Mouse (Mus musculus) large intestine, adult 2 months (tissue): ENCODE results near the gene Git2. TPM values are rescaled to one million over a fixed set of nuclear protein-coding genes. Genes with fewer than 3 reads are reported as not detected.
A peak's percentile ranks its signal among the peaks of the same experiment; 100 is the strongest.

Experiments used
- DNase-seq: peaks from one replicate; pipeline ENCODE4 v3.0.0-alpha.2; 2012; ENCODE audit warnings: low read depth, low spot score
- WGBS: fragments of 180-500 bp; shearing (Covaris S2); methylation state at CpG from one replicate; pipeline ENCODE4 v1.1.7; 2018; 5-methylcytosine and 5-hydroxymethylcytosine counted together
- polyA plus RNA-seq: library from polyadenylated mRNA; depleted of rRNA; stranded (reverse); fragments of >200 nt; gene quantifications from 2 replicates; pipeline ENCODE4 v1.2.3, GENCODE M21; 2012; rRNA removed

The Git2 gene
- polyA plus RNA-seq: 23.1 and 29.7 TPM in 2 replicates

DNA sequence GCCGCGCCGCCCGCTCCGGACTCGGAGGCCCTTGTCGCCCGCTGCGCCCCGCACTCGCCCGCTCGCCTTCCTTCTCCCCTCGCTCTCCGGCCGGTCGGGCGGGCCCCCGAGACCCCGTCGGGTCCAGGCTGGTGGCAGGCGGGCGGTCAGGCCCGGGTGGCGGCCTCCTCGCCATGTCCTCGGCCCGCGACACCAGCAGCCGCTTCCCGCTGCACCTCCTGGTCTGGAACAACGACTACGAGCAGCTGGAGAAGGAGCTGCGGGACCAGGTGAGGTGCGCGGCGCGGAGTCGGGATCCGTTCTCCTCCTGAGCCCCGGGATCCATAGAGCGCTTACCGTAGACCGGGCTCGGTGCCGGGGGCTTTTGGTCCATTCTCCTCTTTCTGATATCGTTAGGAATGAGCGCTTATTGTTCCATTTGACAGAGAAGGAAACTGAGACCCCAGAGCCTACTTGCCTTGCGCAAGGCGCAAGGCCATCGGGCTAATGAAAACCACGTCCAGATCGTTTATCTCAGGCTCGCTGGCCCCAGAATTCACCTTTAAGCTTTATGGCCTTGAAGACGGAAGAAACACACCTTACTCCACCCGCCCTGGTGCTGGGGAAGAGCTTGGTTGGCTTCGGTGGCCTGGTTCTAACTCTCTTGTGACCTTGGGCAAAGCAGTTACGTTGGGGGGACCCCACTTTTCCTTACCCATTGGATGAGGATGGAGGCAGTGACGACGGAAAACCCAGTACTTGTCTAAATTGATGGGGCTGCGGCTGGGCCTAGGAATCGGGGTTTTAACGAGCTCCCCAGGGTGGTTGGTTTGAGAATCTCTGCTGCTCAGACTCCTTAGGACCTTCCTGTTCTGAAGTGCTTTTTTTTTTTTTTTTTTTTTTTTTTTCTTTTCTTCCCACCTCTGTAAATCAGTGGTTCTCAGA lies at the start of gene Git2:
Git2 (minus strand) TSS at position 462 of the 924 bp plus-strand sequence.
- WGBS: under 1% methylated on average over 63 of the region's 63 CpGs
- peak; percentile 39 for DNase-seq

DNA sequence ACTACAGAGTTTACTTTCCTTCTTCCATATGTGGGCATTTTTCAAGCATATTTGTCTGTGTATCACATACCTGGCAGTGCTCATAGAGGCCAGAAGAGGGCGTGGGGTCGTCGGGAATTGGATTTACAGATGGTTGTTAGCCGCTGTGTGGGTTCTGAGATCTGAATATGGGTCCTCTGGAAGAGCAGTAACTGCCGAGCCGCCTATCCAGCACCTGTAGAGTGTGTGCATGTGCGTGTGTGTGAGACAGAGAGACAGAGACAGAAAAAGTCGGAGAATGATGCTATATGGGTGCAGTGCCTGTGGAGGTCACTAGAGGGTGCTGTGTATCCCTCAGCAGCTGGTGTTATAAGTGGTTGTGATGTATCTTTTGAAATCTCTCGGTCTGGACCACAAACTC lies 48.9 kb upstream of the Git2 start:
- WGBS: 14% methylated on average over 9 of the region's 9 CpGs
- peak; percentile 33 for DNase-seq

DNA sequence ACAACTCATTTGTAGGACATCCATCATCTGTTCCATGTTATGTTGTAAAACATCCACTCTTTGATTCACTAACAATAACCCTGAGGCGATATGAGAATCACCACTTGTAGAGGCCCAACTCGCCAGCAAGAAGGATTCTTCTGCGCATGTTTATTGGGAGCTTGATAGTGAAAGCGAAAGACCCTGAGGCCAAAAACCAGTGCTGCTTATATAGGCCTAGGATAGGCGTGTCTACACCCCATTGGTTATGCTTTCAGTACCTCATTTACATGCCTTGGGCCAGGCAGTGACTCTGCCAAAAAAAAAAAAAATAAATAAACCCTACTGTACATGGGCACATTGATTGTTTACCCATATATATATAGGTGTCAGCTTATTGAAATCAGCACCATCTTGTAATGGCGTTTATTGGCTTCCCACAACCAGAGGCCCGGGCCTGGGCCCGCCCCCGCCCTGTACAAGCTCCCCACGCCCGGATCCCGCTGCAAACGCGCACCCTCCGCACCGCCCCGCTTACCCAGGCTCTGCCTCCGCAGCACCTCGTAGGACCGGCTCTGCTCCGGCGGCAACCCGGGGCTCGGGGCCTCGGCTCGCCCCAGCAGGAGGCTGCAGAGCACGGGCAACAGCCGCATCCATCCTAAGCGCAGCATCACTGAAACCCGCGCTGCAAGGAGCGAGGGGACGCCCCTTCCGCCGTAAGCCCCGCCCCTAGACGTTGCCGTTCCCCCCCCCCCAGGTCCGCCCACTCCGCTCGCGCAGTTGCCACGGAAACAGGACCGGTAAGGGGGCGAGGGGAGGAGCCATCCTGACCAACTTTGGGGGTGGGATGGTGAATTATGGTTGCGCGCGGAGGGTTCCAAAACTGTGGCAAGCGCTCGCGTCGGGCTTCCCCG lies 47.7 kb upstream of the Git2 start, which contains the start of gene 1500011B03Rik:
1500011B03Rik (minus strand) TSS at position 673 of the 893 bp plus-strand sequence.
- DNase-seq: no peak
- 13% methylated on average over 53 of the region's 53 CpGs for WGBS

DNA sequence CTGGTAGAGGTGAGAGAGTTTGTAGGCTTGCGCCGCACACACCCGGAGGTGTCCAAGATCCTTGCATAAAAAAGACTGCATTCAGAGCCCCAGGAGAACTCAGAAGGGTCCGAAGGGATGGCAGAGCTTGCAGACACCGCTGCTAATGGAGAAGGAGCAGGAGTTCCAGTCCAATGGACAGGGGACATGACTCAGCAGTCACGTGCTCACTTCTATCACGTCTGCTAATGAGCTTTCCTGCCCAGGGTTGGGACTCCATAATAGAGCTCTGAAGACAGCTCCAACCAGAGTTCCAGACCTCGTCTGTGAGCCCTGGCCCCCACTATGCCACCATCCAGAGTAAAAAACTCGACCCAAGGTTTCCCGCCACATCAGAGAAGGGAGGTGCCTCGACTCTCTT lies 42.8 kb upstream of the Git2 start:
- no peak for DNase-seq
- 80% methylated on average over 11 of the region's 11 CpGs for WGBS

DNA sequence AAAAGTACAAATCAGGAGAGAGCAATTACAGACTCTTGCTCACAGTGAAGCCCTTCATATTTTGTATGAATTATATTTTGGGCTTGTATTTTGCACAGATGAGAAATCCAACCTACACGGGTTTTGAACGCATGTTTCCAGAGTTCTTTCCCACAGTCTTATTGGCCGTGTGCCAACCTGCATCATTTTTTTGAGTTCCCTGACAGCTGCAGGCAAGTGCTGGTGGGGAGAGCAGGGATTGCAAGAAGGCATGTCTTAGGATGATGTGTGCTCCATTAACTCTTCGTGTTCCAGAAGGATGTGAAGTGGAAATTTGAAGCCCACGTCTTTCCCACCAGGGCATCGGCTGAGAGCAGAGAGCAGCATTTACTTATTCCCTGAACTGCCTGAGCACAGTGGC lies 41.3 kb upstream of the Git2 start:
- 78% methylated on average over 6 of the region's 6 CpGs for WGBS
- no peak for DNase-seq

DNA sequence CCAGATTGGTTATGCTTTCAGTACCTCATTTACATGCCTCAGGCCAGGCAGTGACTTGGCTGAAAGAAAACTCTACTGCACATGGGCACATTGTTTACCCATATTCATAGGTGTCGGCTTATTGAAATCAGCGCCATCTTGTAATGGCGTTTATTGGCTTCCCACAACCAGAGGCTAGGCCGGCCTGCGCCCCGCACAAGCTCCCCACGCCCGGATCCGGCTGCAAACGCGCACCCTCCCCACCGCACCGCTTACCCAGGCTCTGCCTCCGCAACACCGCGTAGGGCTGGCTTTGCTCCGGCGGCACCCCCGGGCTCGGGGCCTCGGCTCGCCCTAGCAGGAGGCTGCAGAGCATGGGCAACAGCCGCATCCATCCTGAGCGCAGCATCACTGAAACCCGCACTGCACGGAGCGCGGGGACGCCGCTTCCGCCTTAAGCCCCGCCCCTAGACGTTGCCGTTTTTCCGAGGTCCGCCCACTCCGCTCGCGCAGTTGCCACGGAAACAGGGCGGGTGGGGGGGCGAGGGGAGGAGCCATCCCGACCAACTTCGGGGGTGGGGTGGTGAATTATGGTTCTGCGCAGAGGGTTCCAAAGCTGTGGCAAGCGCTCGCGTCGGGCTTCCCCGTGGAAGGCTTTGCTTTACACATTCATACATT lies 38.3 kb upstream of the Git2 start:
- no peak for DNase-seq
- WGBS: under 1% methylated on average over 50 of the region's 50 CpGs

DNA sequence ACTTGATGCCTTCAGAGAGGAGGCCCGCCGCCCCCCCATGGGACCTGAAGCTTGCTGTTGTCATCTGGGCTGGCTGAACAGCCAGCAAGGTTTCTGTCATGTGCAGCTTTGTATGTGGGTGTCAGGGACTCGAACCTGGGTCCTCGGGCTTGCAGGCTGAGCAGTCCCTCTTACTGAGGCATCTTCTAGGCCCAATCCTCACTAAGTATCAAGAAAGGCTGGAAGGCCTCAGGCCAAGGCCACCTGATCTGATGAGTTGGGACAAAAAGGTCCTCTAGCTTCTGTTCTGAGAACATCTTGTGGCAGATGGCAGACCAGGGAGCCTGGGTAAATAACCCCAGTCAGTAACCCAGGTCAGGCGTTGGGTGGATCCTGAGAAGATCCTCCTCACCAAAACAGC lies 34.5 kb upstream of the Git2 start:
- DNase-seq: no peak
- WGBS: 93% methylated on average over 5 of the region's 5 CpGs

DNA sequence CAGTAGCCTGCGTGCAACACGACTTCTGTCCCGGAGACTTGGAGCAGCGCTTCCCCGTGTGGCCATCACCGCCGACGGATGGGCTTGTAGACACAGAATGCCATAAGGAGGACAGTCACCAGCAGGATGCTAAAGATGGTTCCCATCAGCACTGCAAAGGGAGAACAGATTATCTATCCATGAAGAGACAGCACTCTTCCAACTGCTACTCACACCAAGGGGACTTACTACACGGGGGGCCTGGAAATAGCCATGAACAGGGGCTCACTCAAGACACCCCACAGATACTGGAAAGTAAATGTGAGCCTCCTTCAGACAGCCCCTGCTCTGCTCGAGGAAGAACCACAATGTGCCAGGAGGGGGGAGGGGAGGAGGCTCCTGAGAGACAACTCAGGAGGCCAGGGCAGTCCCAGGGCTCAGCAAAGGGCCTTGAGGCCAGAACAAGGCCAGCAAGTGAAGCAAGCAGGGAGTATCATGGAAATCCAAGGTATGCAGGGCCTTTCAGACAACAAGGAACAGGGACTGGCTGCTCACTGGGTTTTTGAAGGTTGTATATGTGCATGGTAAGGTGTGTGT lies 34.0 kb upstream of the Git2 start:
- no peak for DNase-seq
- 81% methylated on average over 10 of the region's 10 CpGs for WGBS

DNA sequence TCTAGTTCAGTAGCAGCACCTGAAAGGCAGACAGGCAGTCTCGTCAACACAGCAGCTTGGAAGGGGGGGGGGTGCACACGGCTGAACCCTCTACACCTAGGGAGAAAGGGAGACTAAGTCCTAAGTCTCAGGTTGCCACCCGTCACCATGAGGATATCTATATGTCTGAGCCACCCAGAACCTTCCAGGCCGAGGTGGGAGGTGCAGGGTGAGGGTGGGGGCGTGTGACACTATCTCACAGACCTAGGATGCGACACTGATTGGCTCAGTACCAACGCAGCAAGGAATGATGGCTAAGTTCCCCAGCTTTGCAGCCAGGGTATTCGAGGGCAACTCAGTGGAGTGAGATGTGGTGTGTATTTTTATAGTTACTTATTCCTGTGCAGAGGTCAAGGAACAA lies 33.1 kb upstream of the Git2 start:
- WGBS: 78% methylated on average over 8 of the region's 8 CpGs
- DNase-seq: no peak

DNA sequence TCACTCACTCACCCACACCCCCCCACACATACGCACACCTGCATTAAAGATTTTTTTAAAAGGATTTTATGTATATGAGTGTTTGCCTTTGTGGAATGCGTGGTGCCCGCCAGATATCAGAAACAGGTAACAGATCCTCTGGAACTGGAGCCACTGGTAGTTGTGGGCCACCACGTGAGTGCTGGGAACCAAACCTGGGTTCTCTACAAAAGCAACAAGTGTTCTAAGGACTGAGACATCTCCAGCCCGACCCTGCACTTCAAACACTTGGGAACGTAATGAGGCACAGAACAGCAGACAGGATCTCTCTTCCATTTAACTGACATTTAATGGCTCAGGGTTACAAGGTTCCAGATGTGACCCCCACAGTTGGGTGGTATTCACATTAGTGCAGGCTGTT lies 32.6 kb upstream of the Git2 start:
- WGBS: 84% methylated on average over 6 of the region's 6 CpGs

DNA sequence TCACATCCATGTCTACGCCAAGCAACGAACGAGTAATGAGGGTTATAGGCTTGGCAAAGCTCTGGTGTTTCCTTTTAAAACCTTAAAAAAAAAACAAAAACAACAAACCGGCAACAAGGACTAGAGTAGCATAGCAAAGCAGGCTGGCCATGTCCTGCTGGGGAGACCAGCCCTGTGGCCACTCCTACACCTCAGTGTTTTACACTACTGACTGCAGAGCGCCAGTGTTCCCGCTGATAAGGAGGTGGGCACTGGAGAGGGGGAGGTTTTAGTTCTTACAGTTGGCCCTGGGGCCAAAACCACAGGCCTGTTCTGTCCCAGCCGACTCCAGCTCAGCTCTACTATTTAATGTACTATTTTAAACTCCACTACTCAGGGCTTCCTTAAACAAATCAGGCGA lies 32.2 kb upstream of the Git2 start:
- WGBS: 54% methylated on average over 8 of the region's 8 CpGs
- DNase-seq: no peak

More for the DNA sequence above, 32.6 kb upstream of the Git2 start:
- DNase-seq: no peak

DNA sequence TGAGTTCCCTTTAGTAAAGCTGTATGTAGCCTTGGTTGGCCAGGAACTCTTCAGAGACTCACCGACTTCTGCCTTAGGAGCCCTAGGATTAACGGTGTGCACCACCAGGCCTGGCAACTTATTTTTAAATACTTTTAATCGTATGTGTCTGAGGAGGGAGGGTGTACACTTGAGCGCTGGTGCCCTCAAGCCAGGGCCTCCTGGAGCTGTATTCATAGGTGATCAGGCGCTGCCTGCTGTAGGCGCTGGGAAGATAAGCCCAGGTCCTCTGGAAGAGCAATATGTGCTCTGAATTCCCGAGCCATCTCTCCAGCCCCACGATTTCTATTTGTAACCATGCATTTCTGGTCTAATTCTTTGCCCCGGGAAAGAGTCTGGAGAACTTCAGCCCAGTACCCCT lies 31.7 kb upstream of the Git2 start:
- 63% methylated on average over 9 of the region's 9 CpGs for WGBS
- no peak for DNase-seq

DNA sequence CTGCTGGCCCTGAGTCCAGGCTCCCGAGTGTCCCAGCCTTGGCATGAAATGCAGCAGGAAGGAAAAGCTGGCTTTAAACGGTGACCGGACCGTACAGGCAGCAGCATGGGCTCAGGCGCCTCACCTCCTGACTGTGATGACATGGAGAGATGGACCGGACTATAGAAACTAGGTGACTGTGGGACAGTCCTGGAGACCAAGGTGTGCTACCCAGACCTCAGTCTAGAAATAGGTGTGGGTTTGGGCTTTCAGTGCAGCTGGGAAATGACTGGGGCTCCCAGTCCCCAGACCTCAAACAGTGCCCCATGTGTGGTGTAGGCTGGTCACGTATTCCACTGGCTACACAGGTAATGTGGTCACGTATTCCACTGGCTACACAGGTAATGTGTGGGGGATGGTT lies 31.3 kb upstream of the Git2 start:
- 77% methylated on average over 8 of the region's 8 CpGs for WGBS
- DNase-seq: no peak

DNA sequence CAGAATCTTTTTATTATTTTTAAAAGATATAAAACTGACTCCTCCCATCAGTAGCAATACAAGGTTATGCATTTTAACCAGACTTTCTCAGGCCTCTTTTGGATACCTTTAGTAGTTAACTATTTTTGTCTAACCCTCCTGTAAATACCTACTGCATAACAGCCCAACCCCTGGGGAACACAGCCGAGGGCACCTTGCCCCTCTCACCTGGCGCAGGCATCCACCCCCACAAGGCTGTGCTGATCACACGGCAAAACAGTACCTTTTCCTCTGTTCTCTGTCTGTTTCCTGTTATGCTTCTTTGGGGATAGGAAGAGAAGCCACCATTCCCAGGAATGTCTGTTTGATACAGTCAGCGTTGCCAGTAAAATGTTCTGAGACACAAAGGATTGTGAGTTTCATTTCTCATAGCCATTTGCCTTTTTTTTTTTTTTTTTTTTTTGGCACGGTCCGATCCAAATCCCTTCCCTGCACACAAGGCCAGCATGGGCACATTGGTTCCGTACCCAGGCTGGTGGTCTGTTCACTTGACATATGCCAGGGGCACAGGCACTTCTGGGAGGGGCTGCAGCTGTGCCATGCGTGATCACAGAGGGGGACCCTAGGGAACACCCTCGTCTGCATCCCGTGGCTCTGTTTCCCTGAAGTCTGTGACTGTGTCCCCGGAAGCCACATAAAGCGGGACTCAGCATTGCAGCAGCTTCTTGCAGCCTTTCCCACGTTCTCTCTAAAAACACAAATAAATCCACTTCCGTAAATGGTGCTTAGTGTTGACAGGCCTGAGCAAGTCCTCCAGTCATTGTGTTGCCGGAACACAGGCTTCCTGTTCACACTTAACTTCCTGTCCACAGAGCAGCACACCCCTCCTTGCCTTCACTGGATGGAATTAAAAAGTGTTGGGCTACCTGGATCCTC lies 30.4 kb upstream of the Git2 start:
- DNase-seq: no peak
- WGBS: 67% methylated on average over 15 of the region's 15 CpGs

DNA sequence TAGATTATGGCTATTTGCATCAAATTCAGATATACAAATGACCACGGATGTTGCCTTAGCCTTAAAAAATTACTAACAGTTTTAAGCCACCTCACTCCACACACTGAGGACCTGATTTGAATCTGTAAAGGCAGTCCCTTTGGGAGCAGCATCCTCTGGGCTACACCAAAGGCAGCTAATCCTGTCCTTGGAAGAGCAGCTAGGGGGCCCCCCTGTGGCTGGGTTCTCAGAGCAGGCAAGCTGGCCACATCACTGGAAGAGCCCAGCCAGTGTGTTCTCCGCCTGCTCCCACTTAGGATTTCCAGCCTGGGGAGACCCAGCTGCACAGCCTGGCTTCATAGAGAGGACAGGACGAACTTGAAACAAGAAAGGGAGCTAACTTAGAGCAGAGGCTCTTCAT lies 29.6 kb upstream of the Git2 start:
- DNase-seq: no peak
- WGBS: 68% methylated on average over 3 of the region's 3 CpGs

DNA sequence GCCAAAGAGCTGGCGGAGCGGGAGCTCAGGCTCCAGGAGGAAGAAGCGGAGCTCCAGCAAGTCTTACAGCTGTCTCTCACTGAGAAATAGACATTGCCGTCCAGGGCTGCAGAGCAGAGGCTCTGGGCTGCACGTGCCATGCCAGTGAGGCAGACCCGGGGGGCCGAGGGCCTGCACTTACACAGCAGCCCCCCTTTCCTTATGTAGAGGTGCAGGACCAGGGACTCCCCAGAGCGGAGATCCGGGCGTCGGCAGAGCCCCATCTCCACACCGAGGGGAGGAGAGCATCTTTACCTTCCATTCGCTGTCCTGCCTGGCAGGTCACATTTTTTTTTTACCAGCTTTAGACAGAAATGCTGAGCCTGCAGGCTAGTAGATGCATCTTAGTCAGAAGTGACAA lies 29.0 kb upstream of the Git2 start:
- 93% methylated on average over 13 of the region's 13 CpGs for WGBS

DNA sequence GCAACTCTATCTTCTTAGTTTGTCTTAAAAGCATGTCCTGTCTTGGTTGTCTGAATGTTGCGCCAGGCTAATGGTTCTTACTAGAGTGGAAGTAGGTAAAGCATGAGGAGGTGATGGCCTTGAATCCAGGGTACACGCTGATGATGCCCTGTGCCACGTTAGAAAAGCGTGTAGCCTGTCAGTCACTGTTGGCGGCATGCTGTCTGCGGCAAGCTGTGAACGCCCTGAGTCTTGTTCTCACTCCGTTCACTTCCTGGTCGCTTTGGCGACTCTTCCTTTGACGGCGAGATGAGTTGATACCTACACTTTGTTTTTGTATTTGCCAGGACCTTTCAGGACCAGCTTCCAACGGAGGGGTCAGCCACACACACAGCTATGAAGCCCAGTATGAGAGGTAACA lies 27.9 kb upstream of the Git2 start:
- DNase-seq: no peak
- 91% methylated on average over 13 of the region's 13 CpGs for WGBS

More for the DNA sequence above, 29.0 kb upstream of the Git2 start:
- DNase-seq: no peak

DNA sequence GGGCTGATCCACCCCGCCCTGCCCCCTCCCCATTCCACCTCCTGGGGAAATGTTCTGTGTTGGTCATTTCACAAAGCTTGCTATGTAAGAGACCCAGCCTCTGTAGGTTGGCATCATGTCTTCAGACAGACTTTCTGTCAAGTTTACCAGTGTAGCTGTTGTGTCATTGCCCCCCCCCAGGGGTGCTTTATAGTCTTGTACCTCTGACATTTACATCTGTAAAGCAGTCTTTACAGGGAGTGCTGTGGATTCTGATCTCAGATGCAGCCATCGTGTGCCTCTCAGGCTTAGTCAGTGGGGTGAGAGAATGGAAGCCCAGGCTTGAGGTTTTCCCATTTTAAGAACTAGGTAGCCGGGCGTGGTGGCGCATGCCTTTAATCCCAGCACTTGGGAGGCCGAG lies 26.5 kb upstream of the Git2 start:
- no peak for DNase-seq
- 93% methylated on average over 6 of the region's 6 CpGs for WGBS

DNA sequence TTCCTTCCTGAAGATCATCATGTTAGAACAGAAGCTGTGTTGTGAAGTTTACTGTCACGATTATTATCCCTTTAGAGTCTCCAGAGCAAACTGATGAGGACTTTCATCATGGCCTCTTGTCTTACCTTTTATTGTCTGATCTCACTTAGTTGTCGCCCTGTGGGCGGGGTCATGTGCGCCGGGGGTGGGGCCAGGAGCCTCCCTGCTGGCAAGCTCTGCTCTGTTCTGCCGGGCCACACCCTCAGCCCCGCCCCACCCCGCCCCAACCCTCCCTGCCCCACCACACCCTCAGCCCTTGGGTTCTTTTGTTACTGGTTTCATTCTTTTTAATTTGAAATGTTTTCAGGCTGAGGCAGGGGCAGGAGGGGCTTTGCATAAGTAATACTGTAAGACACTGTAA lies 25.7 kb upstream of the Git2 start:
- DNase-seq: no peak
- WGBS: 15% methylated on average over 8 of the region's 8 CpGs
